Mouse (Mus musculus): ENCODE measurements around the gene Rplp0.
"Not testable (repeated sequence)": the region's sequence is repeated elsewhere in the genome, so short reads cannot be mapped to it uniquely, and the experiment has no call there.

Gene Rplp0

GRCm38 (mm10) chr5:115559237-115560101 lies at the start of gene Rplp0:
TSS of gene Rplp0 (plus strand) at chr5:115559467.
- DNase-seq (ENCODE audit: low spot score) = peak; percentile 100

- no peak for DNase-seq (ENCODE audit: low spot score)
Observed at GRCm38 (mm10) chr5:115509790-115510689, 49.2 kb upstream of the Rplp0 start.

DNA sequence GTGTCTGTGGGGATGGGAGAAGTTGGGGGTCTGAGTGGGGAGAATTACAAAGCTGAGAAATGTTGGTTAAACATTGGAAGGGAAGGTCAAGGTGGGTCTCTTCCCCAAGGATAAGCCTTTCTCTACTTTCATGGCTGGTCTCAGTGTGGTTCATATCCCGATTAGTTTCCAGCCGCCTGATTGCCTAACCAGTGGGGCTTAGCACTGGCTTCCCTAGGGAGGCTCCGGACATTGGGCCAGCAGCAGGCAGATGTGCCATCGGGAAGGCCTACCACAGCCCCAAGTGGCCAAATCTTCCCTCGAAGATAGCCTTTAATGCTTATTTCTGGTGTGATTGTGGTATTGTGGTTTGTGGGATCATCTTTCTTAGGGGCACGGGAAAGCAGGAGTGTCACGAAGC lies 46.9 kb upstream of the Rplp0 start:
- DNase-seq (ENCODE audit: low spot score) = no peak

GRCm38 (mm10) chr5:115513246-115513645 lies 46.0 kb upstream of the Rplp0 start:
- DNase-seq (ENCODE audit: low spot score) = no peak

DNA sequence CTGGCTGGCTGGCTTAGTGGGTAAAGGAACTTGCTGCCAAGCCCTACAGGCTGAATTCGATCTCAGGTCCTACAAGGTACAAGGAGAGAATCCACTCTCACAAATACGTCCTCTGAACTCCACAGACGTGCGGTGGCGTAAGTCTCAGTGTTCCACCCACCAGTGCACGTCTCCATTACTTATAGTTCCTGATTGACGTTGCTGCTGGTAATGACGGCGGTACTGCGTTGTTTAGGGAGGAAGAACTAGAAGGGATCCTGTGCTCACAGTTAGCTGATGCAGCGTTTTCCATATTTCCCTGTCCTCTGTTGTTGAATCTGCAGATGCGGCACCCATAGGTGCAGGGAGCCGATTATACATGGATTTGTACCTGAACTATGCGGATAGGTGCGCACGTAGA lies 45.5 kb upstream of the Rplp0 start:
- no peak for DNase-seq (ENCODE audit: low spot score)

DNA sequence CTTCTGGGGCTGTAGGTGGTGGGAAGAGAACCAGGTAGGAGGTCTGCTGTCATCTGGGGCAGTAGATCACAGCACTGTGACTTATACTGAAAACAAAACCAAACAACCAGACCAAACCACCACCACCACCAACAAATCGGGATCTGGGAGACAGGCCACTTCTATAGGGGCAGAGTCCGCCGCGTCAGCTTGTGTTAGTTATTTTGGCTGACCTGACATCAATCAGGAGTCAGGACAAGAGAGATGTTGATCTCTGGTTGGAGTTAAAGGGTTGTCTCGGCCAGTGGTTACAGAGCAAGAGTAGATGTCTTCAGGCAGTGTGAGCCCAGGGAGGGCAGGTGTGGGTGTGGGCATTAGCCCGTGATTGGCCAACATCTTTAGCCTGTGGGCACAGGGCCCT lies 44.9 kb upstream of the Rplp0 start:
- DNase-seq (ENCODE audit: low spot score) = no peak

- no peak for DNase-seq (ENCODE audit: low spot score)
Observed at GRCm38 (mm10) chr5:115514896-115515587, 44.2 kb upstream of the Rplp0 start.

DNA sequence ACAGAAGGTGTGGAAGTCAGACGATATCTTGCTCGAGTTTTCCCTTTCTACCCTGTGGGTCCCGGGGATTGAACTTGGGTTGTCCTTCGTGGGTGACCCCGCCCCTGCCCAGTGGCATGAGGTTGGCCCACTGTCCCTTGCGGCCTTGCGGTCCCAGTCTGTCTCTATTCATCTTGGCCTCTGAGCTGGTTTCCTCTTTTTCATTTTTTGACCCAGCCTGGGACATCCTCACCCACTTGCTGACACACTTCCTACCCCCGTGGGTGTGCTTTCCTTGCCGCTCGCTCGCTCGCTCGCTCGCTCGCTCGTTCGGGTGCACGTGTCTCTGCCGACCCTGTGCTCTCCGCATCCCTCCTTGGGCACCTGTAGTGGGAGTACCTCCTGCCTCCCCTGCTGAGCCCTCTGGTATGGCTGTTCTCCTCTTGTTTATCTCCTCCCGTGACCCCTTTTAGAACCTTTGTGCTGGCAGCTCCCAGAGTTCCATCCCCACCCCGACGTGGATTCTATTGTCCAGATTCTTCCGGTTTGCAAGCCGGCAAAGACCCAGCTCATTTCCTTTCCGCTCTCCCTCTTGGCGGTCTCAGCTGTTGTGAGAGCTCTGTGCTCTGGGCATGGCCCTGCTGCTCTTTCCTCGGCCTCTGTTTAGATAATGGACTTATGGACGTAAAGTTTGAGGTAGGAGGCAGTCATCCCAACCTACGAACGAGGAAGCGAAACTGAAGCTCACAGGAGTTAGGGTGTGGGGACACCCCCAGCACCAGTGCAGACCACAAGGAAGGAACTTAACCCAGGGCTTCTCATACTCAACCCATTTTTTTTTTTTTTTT lies 43.0 kb upstream of the Rplp0 start:
- no peak for DNase-seq (ENCODE audit: low spot score)

DNA sequence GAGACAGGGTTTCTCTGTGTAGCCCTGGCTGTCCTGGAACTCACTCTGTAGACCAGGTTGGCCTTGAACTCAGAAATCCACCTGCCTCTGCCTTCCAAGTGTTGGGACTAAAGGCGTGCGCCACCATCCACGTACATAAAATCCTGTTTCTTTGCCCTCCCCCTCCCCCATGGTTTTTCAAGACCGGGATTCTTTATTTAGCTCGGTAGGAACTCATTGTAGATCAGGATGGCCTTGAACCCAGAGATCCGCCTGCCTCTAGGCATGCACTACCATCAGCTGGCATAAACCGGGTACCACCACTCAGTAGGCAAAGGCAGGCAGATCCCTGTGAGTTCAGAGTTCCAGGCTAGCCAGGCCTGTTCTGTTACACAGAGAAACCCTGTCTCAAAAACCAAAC lies 42.4 kb upstream of the Rplp0 start:
- no peak for DNase-seq (ENCODE audit: low spot score)

DNA sequence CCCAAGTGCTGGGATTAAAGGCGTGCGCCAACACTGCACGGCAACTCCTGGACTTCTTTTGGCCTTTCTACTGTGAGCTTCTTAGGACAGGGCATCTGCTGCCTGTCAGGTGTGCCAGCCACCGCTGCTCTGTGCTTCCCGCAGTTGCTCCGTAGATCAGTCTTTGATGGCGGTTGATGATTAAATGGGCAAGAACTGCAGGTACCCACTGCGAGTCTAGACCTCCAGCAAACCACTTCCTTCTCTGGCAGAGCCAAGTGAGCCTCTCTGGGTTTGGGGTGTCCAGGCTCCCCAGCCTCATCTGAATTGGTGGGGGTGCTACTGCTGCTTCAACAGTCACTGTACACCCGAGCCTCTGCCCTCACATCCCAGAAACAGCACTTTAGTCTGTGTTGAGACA lies 41.8 kb upstream of the Rplp0 start:
- DNase-seq (ENCODE audit: low spot score) = no peak

DNA sequence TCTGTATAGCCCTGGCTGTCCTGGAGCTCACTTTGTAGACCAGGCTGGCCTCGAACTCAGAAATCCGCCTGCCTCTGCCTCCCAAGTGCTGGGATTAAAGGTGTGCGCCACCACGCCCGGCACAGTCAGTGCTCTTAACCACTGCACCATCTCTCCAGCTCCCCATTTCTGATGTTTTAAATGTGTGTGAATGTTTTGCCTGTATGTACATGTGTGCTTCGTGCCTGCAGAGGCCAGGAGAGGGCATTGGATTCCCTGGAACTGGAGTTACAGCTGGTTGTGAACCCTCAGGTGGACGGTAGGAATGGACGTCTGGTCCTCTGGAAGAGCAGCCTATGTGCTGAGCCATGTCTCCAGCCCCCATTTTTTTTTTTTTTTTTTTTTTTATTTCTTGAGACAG lies 41.1 kb upstream of the Rplp0 start:
- DNase-seq (ENCODE audit: low spot score) = not testable (repeated sequence)

DNA sequence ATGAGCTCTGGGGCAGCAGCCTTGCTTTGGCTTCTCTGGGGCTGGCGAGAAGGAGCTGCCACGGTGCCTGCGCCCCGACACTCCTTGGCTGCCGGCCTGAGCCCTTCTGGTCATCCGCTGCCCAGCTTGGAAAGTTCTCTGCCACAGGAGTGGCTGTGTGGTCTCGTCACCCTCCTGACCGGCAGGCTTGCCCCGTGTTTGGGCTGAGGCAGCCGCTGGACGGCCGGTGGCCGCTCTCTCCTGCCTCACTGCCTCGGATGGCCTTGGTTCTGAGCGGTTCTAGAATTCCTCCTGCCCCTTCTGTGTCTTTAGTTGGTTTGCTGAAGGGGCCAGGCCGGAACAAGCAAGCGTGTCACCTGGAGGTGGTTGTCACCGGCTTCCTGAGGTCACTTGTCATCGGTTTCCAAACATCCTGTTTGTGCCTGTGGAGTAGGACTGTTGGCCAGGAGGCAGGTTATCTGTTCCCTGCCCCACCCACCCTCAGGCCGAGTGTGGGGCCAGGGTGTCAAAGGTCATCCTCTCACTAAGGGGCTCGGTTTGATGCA lies 38.9 kb upstream of the Rplp0 start:
- no peak for DNase-seq (ENCODE audit: low spot score)

- DNase-seq (ENCODE audit: low spot score) = no peak
Observed at GRCm38 (mm10) chr5:115521553-115522461, 37.5 kb upstream of the Rplp0 start.

- no peak for DNase-seq (ENCODE audit: low spot score)
Observed at GRCm38 (mm10) chr5:115522531-115522930, 36.7 kb upstream of the Rplp0 start.

DNA sequence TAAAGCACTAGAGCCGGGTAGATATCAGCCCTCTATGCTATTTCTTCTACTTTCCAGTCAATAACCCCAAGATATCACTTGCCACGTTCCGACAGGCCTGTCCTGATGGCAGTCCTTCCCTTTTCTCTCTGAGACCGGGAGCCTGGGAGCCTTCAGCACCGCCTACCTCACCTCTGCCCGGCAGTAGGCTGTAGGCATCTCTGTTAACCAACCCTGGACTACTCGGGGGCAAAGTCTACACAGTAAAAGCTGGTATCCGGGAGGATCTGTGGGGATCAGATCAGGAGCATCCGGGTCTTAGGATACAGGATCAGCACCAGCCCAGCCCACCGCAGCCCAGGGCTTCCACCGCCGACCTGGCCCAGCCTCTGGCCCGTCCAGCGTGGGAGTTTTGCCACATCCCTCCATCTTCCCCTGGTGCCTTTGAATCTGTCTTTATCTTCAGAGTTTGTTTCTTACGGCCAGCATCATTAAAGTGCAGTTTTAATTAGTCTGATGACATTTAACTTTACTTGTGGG lies 36.2 kb upstream of the Rplp0 start:
- no peak for DNase-seq (ENCODE audit: low spot score)

DNA sequence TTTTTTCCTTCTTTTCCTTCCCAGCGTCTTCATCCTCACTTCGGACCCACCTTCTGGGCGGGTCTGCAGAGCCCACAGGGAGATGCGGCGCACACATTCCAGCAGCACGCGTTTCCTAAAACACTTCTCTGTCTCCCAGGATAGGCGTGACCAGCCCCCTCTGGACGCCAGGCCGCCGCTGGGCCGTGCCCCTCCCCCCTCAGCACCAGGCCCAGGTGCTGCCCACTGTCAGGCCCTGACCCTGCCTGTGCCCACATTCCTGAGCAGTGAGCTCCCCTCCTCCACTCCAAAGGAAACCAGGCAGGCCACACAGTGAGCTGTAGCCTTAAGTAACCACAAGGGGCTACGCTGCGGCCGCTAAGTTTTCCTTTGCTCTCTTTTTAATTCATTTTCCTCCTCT lies 35.3 kb upstream of the Rplp0 start:
- no peak for DNase-seq (ENCODE audit: low spot score)

GRCm38 (mm10) chr5:115524471-115524870 lies 34.8 kb upstream of the Rplp0 start:
- no peak for DNase-seq (ENCODE audit: low spot score)

GRCm38 (mm10) chr5:115525416-115525815 lies 33.9 kb upstream of the Rplp0 start:
- DNase-seq (ENCODE audit: low spot score) = no peak

- DNase-seq (ENCODE audit: low spot score) = no peak
Observed at GRCm38 (mm10) chr5:115525943-115526342, 33.3 kb upstream of the Rplp0 start.
